Mouse (Mus musculus): ENCODE data around the gene Tha1. TPM values are rescaled to one million over a fixed set of nuclear protein-coding genes. Genes with fewer than 3 reads are reported as not detected.
A peak's percentile ranks its signal among the peaks of the same experiment; 100 is the strongest.

The Tha1 gene
- polyA plus RNA-seq, 1 experiment: 11.5 TPM

DNA sequence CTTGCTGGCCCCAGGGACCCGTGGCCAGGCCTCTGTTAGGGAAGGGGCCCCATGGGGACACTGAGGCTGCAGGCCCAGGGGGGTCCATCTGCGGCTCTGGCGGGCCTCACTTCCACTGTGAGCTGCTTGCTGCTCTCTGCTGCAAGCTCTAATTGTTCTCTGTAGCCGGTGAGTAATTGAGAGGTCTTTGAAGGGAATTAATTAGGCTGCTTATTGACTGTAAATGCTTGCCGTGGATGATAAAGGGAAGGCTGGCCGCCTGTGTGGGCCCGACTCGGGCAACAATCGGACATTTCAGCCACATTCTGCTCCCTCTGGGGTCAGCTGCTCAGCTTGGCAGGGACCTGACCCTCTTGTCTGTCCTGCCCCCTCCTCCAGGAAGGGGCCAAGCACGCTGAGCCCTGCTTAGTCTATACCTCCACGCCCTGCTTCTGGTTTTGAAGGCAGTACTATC lies 16.6 kb upstream of the Tha1 start:
- H3K4me1 ChIP-seq (ENCODE audit: control insufficient read depth, insufficient read depth, low read length): 0 out of 2 replicates have a peak, but pooled peaks cover 3% of the 10 kb centered on the region
- 51% methylated on average over 11 of the region's 11 CpGs for whole genome bisulfite sequencing
- H3K27ac ChIP-seq (ENCODE audit: insufficient read depth, low read length): no peak overlapping the region

DNA sequence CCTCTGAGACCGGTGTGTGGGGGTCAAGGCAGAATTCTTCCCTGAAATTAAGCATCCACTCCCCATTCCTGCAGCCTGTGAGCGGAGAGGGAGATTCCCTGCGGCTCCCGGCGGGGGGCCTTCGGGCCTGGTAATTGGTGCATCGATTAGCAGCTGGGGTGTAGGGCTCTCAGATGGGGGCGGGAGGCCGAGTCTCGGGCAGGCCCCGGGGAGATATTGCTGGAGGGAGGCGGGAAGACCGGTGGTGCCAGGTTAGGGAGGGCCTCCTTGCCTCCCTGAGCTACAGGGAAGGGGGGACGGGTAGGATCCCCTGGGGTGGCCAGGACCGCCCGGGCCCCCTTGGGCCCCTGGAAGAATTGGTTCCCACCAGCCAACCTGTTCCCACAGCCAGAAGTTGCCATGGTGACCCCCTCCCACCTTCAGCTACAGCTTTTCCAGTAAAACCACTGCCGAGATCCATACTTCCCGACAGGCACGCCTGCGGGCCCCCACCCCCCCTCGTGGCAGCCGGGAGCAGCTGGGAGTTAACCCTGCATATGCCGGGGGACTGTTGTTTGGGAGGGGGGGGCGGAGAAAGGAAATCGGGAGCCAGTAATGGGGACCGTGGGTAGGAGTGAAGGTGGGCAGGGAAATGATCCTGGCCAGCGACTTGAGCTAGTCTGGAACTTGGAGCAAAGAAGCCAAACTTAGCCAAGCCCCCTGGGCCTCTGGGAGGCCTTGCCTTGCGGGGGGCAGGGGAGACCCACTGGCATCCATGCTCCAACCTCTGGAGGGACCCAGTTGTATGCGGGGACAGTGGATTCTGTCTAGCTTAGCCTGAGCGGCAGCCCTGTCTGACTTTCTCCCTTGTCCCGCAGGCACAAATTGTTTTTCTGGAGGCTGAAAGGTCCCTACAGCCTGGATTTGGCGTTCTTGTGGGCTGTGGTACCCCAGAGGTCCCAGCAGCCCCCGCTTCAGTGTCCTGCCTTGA lies 15.9 kb upstream of the Tha1 start:
- 0 out of 2 replicates have a peak, but pooled peaks cover 3% of the 10 kb centered on the region for H3K4me1 ChIP-seq (ENCODE audit: control insufficient read depth, insufficient read depth, low read length)
- 30% methylated on average over 33 of the region's 33 CpGs for WGBS
- 0 out of 2 replicates have a peak, but pooled peaks cover 1% of the 10 kb centered on the region for H3K27me3 ChIP-seq (ENCODE audit: control insufficient read depth, insufficient read depth, low read length)
- TF ChIP-seq CTCF (IDR thresholded peaks at IDR 0.05; ENCODE audit: borderline replicate concordance, insufficient read depth, low read depth, low read length): no peak
- no peak for TF ChIP-seq POLR2A (IDR thresholded peaks at IDR 0.05; ENCODE audit: borderline replicate concordance, insufficient read depth, low read length)
- H3K27ac ChIP-seq (ENCODE audit: insufficient read depth, low read length): no peak overlapping the region
- H3K4me3 ChIP-seq (replicated peaks; ENCODE audit: insufficient read depth, low read depth, low read length): no peak overlapping the region
- DNase-seq: no peak

More for the DNA sequence above, 16.6 kb upstream of the Tha1 start:
- TF ChIP-seq POLR2A (IDR thresholded peaks at IDR 0.05; ENCODE audit: borderline replicate concordance, insufficient read depth, low read length) (no peak), CTCF (IDR thresholded peaks at IDR 0.05; ENCODE audit: borderline replicate concordance, insufficient read depth, low read depth, low read length) (no peak)
- H3K4me3 ChIP-seq (replicated peaks; ENCODE audit: insufficient read depth, low read depth, low read length): no peak overlapping the region
- DNase-seq: no peak
- H3K27me3 ChIP-seq (ENCODE audit: control insufficient read depth, insufficient read depth, low read length): 0 out of 2 replicates have a peak, but pooled peaks cover 1% of the 10 kb centered on the region

DNA sequence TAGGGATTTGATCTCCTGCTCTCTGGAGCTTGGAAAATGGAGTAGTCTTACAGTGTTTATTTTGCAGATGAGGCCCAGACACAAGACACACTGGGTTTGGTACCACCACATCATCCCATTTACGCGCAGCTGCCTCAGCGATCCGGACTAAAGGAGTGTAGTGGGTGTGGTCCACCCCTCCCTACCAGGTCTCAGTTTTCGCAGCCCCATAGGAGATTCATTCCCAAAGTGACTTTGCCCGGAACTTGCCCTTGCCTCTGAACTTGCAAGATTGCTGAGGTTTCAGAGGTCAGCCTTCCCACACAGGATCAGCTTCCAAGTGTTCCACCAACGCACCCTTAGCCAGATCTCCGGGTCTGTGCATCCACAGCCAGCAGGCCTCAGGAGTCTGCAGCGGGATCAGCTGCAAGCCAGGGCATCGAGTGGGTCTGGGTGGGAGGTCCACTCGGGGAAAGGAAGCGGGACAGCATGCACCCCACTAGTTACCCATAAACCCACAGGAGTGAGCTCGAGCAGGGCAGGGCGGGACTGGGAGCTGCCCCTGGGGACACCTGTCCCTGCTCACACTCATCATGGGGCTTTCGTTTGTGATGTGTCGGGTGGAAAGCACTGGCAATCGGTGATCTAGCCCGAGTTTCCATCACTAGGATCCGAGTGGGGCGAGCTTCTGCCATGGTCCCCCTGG lies 15.0 kb upstream of the Tha1 start:
- WGBS: 67% methylated on average over 20 of the region's 20 CpGs
- Histone ChIP-seq H3K4me3 (replicated peaks; ENCODE audit: insufficient read depth, low read depth, low read length) (no peak overlapping the region), H3K27me3 (ENCODE audit: control insufficient read depth, insufficient read depth, low read length) (0 out of 2 replicates have a peak, but pooled peaks cover 1% of the 10 kb centered on the region), H3K4me1 (ENCODE audit: control insufficient read depth, insufficient read depth, low read length) (0 out of 2 replicates have a peak, but pooled peaks cover 3% of the 10 kb centered on the region), H3K27ac (ENCODE audit: insufficient read depth, low read length) (no peak overlapping the region)
- TF ChIP-seq CTCF (IDR thresholded peaks at IDR 0.05; ENCODE audit: borderline replicate concordance, insufficient read depth, low read depth, low read length) (no peak), POLR2A (IDR thresholded peaks at IDR 0.05; ENCODE audit: borderline replicate concordance, insufficient read depth, low read length) (no peak)
- DNase-seq: no peak

DNA sequence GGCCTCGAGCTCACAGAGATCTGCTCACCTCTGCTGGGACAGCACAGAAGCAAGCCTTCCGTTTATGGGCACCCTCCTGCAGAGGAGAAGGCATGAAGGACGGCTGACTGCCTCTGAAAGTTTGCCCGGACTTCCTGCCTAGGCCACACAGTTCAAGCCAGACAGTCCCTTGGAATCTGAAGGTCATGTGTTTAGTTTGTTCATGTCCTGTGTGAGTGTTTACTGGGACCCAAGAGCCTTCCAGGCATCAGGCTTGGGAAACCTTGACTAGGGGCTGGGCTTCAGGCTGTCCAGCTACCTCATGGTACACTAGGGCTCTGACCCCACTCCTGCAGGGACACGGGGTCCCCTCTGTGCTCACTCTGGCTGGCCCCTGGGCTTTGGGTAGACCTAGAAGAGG lies 12.7 kb upstream of the Tha1 start:
- H3K4me1 ChIP-seq (ENCODE audit: control insufficient read depth, insufficient read depth, low read length): peaks cover 18% of the 10 kb centered on the region
- 0 out of 2 replicates have a peak, but pooled peaks cover 1% of the 10 kb centered on the region for H3K27me3 ChIP-seq (ENCODE audit: control insufficient read depth, insufficient read depth, low read length)
- H3K27ac ChIP-seq (ENCODE audit: insufficient read depth, low read length): no peak overlapping the region
- TF ChIP-seq CTCF (IDR thresholded peaks at IDR 0.05; ENCODE audit: borderline replicate concordance, insufficient read depth, low read depth, low read length) (no peak), POLR2A (IDR thresholded peaks at IDR 0.05; ENCODE audit: borderline replicate concordance, insufficient read depth, low read length) (no peak)
- H3K4me3 ChIP-seq (replicated peaks; ENCODE audit: insufficient read depth, low read depth, low read length): no peak overlapping the region
- DNase-seq: no peak
- 70% methylated on average over 5 of the region's 5 CpGs for WGBS

DNA sequence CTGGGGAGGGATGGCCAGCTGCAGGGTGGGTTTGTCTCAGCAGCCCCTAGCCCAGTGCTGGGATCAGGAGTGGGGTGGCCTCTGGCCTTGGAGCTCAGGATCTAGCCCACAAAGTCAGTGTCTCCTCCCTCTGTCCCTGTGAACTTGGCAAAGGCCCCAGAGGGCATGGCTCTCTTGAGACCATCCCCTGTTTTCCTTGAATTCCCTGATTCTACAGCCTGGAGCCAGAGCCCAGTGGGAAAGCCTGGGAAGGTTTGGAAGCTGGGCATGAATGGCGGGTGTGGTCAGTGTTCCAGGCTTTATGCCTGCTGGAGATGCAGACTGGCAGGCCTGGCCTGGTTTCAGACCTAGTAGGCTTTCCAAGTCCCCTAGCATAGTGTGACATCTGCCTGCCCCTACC lies 8.9 kb upstream of the Tha1 start:
- H3K27me3 ChIP-seq (ENCODE audit: control insufficient read depth, insufficient read depth, low read length): no peaks in the 10 kb centered on the region
- no peak overlapping the region for H3K27ac ChIP-seq (ENCODE audit: insufficient read depth, low read length)
- peaks cover 39% of the 10 kb centered on the region for H3K4me1 ChIP-seq (ENCODE audit: control insufficient read depth, insufficient read depth, low read length)
- 63% methylated on average over 1 of the region's 1 CpGs for WGBS
- DNase-seq: no peak
- no peak for TF ChIP-seq POLR2A (IDR thresholded peaks at IDR 0.05; ENCODE audit: borderline replicate concordance, insufficient read depth, low read length)
- TF ChIP-seq CTCF (IDR thresholded peaks at IDR 0.05; ENCODE audit: borderline replicate concordance, insufficient read depth, low read depth, low read length): no peak
- H3K4me3 ChIP-seq (replicated peaks; ENCODE audit: insufficient read depth, low read depth, low read length): no peak overlapping the region

DNA sequence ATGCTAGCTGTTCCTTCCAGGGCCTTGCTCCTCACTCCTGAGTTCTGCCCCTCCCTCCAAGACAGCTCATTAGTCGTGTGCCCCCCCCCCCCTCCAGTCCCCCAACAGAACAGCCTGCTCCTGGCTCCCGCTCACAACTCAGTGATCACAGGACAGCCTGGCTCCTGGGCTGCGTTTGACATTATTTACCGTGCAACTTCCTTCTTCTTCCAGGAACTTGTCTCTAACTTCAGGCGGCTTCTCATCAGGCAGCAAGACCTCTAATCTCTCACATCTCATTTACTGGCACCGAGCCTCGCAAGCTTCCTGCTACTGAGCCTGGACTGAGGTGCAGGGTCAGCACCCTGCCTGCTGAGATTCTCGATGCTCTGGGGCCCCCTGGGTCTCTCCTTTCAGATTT lies 8.5 kb upstream of the Tha1 start:
- Histone ChIP-seq H3K4me1 (ENCODE audit: control insufficient read depth, insufficient read depth, low read length) (peaks cover 39% of the 10 kb centered on the region), H3K4me3 (replicated peaks; ENCODE audit: insufficient read depth, low read depth, low read length) (no peak overlapping the region), H3K27me3 (ENCODE audit: control insufficient read depth, insufficient read depth, low read length) (no peaks in the 10 kb centered on the region), H3K27ac (ENCODE audit: insufficient read depth, low read length) (no peak overlapping the region)
- TF ChIP-seq POLR2A (IDR thresholded peaks at IDR 0.05; ENCODE audit: borderline replicate concordance, insufficient read depth, low read length): no peak
- TF ChIP-seq CTCF (IDR thresholded peaks at IDR 0.05; ENCODE audit: borderline replicate concordance, insufficient read depth, low read depth, low read length): no peak
- WGBS: 37% methylated on average over 8 of the region's 8 CpGs
- DNase-seq: no peak

DNA sequence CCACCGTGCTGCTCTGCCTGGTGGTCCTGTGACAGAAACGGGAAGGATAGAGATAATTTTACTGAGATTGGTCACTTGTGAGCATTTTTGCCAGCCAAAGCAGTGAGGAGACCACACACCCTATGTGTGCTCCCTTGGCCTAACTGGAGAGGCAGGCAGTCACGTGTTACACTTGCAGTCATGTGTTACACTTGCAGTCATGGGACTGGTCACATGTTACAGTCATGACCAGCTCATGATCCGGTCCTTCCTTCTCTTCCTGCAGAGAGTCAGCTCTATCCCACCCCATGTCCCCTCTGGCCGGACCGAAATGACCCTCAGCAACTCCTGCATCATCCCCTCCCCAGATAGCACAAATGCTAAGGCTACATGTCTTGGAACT lies 7.7 kb upstream of the Tha1 start:
- TF ChIP-seq CTCF (IDR thresholded peaks at IDR 0.05; ENCODE audit: borderline replicate concordance, insufficient read depth, low read depth, low read length): no peak
- no peak for TF ChIP-seq POLR2A (IDR thresholded peaks at IDR 0.05; ENCODE audit: borderline replicate concordance, insufficient read depth, low read length)
- WGBS: 53% methylated on average over 6 of the region's 6 CpGs
- H3K27ac ChIP-seq (ENCODE audit: insufficient read depth, low read length): 0 out of 2 replicates have a peak overlapping the region, but pooled peaks have one; percentile 0

More for the DNA sequence above, 7.7 kb upstream of the Tha1 start:
- H3K4me1 ChIP-seq (ENCODE audit: control insufficient read depth, insufficient read depth, low read length): peaks cover 39% of the 10 kb centered on the region
- no peak overlapping the region for H3K4me3 ChIP-seq (replicated peaks; ENCODE audit: insufficient read depth, low read depth, low read length)
- no peak for DNase-seq
- no peaks in the 10 kb centered on the region for H3K27me3 ChIP-seq (ENCODE audit: control insufficient read depth, insufficient read depth, low read length)
